Mouse (Mus musculus) c-Kit-positive CD71-positive TER-119-negative erythroid progenitor cells, embryonic 14.5 days (primary cell): Measurements from ENCODE around the gene Rpl13.

Experiments
- DNase-seq: peaks from one replicate; pipeline ENCODE4 v3.0.0-alpha.2; 2013; ENCODE audit warnings: low read depth

The Rpl13 gene

DNA sequence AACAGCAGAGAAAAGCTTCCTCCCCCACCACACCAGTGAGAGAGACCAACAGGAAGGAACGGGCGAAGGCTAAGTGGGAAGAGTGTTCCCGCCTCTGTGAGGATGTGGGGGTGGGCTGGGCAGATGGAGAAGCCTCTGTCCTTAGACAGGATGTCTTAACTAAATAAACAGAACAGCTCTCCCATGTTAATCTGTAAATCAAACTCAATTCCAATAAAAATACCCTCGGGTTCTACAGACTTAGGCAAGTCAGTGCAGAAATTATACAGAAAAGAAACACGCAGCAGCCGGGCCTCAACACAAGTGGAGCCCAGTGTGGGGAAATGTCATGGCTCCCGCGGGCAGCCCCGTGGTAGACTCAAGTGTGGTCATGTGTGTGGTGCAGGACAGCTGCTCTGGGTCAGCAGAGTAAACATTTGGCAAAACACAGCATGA, 48.6 kb downstream of the Rpl13 start:
- no peak for DNase-seq
